Mouse (Mus musculus) B cell, adult 2 months (primary cell): ENCODE data around the gene Hoxa1.

Experiments
- DNase-seq, 2 experiments: peaks; one replicate each; pipeline ENCODE4 v3.0.0; 2022

The Hoxa1 gene

DNA sequence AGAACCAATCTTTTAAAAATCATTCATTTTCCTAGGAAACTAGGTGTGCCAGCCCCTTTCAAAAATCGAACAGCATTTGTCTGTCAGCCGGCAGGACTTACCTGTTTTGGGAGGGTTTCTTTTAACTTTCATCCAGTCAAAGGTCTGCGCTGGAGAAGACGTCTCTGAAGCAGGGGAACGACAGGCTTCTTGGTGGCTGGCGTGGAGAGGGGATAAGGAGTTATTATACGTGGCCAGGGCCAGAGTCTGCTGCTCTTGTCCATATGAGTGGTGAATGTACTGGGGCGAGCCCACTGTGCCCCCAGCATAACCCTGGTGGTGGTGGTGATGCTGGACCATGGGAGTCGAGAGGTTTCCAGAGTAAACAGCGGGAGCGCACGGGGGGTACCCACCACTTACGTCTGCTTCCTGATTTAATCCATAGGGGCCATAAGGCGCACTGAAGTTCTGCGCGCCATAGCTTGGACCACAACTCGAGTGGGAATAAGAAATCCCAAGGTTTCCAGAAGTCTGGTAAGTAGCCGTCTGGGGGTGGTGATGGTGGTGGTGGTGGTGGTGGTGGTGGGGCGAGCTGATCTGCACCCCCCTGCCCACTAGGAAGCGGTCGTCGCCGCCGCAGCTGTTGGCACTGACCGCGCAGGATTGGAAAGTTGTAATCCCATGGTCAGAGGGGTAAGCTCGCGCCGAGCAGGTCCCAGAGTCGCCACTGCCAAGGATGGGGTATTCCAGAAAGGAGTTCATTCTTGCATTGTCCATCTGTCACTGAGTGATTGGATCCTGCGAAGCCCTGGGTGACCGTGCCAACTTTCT, 446 bp downstream of the Hoxa1 start:
- DNase-seq = no peak

DNA sequence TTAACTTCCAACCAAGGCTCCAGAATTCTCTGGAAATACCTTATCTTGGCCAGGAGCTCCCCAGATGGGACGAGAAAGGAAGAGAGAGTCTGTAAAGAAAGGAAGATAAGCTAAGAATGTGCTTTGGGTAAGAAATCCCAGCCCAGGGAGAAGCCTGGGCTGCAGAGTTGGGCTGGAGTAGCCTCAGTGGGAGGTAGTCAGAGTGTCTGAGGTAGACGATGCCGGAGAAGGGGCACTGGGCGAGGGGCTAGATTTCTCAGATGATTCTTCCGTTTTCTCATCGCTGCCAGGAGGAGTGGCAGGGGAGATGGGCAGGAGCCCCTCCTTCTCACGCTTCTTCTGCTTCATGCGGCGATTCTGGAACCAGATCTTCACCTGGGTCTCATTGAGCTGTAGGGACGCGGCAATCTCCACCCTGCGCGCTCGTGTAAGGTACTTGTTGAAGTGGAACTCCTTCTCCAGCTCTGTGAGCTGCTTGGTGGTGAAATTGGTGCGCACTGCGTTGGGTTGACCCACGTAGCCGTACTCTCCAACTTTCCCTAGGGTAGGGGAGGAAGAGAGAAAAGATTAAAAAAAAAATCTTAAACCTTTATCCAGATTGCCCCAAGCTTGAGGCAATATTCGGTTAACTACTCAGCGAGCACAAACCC, 1.4 kb downstream of the Hoxa1 start:
- no peak for DNase-seq

DNA sequence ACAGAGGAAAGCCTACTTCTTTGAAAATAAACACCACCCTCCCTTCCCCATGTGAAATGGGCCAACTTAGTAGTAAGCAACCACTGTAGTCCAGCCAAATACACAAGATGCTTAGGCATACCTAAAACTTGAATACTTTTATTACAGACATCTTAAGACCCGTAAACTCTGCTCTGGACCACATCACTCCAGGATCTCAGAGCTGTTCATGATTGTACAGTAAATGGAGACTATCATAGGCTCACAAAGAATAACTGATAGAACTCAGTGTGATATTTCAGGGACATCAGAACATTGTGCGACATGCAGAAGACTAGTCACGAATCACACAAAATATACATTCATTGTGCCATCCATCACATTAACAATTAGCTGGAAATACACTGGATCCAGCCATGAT, 2.6 kb downstream of the Hoxa1 start:
- no peak for DNase-seq

DNA sequence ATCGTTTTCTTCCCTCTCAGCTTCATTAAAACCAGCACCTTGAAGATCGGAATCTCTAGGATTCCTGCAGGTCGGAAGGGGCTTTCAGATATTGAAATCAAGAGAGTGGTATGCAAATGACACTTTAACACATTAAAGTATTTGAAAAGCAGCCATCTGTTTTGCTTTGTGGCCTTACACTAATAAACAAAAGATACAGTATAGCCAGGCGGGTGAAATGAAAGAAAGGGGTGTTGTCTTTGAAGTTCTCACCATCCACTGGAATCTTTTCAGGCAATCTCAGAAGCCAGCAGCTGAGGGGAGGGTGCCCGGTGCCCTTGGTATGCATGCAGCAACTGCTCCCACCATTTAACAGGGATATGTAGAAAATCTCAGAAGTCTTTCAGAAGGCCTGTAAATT, 4.1 kb downstream of the Hoxa1 start:
- DNase-seq = no peak

DNA sequence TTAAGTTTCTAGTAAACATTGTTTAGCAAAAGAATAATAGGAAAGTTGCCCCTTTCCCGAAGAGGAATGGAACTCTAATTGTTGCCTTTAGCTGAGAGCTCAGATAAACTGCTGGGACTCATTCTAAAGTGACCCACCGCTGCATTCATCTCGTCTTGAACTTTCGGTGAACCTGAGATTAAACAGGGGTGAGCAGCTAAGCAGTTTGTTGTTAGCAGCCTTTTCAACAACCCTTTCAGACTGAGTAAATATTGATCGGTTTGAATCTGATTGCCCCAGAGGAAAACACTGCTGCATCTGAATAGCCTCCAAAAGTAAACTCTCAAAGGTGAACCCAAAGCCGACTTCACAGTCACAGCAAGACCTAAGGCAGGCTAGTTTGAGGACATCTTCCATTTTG, 4.8 kb downstream of the Hoxa1 start:
- no peak for DNase-seq

DNA sequence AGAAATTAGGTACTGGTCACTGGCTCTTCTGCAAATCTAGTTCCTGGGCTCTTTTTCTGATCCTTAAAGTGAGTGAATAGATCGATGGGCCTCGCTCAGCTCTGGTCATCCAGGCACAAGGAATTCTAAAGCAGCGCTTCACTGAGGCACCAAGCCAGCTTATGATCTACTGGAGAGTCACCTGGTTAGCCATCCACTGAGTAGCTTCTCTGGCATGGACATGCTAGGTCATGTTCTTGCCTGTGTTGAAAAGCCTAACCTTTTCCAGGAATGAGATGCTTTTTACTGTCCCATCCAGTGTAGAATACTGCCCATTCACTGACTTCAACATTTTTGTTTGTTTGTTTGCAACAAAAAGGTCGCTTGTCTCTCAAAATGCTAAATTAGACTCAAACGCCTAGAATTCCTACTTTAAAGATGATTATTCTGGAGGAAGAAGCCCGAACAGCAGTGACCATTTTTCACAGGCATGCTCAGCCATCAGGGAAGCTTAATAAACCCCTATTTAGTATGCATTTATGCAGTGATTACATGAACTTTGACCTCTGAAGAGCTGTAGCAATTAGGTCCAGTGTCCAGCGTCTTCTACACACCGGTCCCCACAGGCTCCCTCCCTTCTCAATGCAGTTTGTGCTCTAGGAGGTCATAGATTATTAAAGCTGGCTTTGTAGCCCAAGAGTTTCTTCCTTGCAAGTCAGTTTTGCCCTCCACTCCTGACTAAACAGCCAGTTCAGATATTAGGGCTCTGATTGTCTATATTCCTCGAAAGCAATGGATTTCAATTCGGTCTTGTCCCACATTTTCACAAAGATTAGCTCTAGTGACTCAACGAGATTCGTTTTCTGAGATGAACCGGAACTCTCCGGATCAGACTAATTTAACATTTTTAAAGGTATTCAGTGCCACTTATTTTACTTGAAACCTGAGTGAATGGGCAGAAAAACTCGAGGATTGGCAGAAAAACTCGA, 5.6 kb downstream of the Hoxa1 start:
- DNase-seq = no peak

DNA sequence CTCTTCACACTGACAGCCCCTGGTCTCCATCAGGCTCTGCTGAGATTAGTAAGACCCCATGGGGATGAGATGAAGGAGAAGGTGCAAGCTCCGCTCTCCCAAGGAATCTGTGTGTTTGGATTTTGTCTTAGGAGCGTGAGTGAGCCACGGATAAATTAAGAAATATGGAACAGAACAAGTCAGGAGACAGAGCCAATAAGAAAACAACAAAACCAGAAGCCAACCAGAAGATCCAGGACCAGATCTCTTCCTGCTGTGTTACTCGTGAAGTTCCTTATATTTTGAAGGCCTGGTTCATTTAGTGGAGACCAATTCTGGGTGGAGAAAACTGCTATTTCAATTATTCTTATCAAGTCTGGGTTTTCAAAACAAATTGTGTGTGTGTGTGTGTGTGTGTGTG, 6.5 kb downstream of the Hoxa1 start:
- no peak for DNase-seq

DNA sequence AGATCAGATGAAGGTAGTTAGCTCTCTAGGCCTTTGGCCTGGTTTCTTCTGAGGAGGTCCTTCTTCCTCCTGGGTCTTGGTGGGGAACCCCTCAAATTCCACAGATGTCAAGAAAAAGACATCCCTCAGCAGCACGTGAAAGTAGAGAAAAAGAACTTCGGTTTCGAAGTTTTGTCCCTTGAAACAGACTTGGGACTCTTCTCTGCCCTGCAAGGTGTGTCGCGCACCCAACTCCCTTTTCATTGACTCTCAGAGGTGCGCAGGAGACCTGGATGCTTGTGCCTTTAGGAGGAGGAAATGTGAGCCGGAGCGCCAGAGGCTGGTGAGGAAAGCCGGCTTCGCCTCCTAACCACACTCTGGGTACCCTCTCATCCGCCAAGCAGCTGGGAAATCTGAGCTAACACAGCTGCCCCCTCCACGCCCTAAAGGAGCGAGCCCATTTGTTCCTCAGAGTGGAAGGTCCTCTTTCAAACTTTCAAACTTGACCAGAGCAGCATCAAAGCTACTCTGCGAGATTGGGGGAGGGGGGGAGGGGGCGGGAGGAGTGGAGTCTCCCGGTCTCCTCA, 7.6 kb downstream of the Hoxa1 start:
- no peak for DNase-seq

DNA sequence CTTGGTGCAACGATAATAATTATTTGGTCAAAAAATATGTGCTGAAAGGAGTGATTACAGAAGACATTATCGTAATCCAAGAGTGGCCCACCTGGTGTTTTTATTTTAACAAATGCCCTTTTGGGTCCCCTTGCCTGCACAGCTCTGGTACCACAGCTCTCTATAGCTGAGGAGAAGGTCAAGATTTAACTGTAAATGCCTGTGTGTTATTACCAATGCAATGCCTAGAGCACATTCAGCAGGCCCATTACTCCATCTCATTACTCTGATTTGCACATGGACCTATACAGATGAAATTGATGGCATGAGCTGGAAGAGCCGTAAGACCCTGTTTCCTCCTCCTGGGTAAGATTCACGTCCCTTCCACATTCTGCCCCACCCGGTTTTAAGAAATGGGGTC, 19.0 kb downstream of the Hoxa1 start:
- no peak for DNase-seq

DNA sequence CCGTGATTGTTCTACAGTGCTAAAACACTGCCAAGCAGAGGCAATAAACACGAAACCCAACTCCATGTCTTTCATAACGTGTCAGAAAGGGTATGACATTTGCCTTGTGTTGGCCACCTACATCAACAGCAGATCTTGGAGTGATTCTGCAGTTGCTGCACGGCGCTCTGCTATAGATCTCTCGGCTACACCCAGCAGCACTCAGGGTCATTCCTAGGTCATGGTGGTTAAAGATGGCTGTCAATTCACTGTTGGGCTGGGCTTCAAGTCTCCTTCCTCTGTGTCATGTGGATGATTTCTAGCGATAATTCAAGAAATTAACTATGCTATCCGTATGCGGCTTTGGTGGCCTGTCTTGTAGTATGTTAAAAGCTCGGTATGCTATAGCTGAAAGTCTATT, 19.5 kb downstream of the Hoxa1 start:
- DNase-seq = no peak

DNA sequence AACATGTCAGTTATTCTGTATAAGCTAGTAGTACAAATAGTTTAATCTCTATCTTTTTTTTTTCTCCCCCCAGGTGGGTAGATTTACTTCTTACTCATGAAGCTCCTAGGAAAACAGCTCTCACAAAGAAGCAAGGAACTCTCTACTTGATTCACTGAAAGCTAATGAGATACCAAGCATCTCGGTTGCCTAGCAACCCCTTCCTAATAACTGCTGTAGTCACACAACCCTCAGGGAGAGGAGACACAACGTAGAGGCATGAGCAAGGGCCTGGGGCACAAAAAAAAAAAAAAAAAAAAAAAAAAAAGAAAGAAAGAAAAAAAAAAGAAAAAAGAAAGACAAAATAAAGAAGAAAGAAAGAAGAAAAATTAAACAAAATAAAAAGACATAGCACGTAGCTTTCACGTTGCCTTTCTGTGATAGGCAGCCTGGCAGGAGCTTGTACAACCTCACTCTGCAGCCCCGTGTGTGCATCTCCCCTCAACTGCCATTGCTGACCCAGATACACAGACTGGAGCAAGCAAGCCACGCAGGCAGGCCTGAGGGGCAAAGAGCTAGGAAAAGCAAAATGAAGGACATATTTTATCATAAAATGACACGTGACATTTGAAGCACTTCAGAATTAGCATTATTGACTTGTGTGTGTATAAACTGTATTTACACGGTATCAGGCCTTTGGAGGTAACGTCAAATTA, 20.1 kb downstream of the Hoxa1 start:
- DNase-seq = no peak

DNA sequence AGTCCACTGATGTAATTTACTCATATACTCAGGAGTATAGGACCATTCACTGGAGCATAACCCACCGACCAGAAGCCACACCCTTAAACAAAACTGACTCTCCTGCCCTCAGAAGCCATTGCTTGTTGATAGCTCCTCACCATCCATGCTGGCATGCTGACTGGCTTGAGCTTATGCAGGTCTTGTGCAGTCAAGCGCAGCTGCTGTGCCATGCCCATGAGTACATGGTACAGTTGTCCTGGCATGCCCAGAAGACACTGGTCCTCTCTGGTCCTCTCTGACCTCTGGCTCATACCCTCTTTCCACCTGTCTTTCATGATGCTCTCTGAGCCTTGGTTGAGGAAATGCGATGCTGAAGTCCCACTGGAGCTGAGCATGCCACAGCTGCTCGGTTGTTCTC, 34.4 kb downstream of the Hoxa1 start:
- DNase-seq = no peak

DNA sequence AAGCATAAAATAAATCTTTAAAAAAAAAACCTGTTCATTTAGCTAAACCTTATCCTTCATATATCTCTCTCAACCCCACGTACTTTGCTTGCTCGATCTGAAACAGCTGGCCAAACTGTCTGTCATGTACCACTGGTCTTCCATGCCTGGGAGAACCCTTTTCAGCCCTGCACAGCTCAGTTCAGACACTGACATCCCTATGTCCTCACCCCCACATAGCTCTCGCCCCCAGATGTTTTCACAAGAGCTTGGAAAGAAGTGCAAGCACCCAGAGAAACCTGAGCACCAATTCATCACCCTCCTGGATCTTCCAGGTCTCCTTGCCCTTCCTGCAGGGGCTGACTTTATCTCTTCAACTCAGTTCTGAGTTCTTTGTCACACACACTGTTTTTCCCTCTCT, 36.9 kb downstream of the Hoxa1 start:
- DNase-seq = no peak

DNA sequence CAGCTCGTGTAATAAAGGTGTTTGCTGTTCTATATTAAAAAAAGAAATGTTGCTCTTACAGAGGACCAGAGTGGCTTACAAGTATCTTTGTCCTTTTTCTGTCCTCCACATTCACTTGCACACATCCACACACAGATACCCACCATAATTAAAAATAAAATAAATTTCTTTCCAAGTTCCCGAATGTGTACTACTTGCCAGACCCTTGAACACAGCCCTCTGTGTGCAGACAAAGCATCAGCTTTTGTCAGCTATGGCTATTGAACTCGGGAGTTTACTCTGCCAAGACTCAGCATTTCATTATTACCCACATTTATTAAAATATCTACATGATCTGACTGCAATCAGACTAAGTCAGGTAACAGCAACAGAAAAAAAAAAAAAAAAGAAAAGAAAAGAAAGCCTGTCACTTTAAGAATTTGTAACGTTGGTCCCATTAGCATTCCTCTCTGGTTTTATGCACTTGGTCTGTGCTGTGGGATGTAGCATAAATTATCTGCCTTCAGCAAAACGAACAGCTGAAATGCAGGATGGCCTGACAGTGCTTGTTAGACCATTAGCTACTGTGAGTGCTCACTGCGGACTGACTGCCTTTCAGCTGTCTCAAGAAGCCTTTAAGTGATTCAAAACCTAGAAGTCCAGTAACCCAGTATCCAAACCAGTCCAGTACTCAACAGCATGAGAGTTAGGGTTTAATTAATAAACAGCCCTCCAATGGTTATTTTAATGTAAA, 39.0 kb downstream of the Hoxa1 start:
- DNase-seq = no peak

DNA sequence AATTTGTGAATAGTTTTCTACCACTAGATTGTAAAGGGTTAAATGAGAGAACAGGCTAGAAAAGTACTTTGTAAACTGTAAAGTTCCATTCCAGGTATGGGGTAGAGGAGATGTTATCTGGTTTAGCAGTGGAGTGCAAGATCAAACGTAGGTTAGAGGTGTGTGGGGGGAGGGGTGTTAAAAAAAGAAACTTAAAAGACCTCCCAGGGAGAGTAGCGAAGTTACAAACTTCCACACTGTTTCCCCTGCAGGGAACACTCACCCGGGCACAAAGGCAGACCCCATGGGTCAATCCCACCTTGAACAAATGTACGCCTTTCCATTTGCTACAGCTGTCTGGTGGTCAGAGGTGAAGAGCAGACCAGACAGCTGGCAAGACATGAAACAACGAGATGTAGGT, 42.2 kb downstream of the Hoxa1 start:
- no peak for DNase-seq

DNA sequence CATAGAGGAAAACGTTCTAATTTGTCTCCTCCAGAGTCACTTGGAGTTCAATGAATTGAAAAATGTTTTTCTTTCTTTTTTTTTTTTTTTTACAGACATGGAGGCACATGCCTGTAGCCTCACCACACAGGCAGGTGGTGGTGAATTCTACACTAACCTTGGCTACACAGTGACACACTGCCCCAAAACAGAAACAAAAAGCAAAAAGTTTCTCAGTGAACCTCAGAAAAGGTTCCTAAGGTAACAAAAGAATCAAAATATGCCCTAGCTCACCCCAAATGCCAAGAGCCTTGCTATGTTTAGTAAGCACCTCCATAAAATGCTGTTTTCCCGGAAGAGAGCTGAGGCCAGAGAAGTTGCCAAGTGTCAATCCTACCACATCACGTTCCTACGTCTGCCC, 46.3 kb downstream of the Hoxa1 start:
- DNase-seq = no peak

DNA sequence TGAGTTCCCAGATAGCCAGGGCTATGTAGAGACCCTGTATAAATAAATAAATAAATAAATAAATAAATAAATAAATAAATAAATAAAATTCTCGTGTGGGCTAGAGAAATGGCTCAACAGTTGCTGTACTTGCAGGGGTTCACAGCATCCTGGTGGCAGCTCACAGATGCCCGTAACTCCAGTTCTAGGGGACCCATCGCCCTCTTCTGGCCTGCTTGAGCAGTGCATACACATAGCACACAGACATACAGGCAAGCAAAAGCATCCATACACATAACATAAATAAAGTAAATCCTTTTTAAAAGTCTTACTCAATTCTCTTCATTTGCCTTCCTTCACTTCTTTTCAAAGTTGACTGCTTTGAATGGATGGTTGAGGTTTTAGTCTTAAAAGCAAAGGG, 50.7 kb downstream of the Hoxa1 start:
- no peak for DNase-seq

DNA sequence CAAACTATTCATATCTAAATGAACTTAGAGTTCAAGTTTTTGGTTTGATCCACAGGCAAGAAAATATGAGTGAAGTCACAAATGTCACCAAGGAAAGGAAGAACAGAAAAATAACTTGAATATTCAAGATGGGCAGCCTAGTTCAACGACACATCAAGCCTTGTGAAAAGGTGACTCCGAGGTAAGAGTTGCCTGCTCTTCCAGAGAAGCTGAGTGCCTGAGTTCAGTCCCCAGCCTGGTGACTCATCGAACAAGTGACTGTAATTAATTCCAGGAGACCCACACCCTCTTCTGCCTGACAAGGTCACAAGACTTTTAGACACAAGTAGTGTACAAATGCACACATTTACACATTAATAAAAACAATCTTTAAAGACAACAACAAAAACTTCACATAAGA, 51.4 kb downstream of the Hoxa1 start:
- no peak for DNase-seq

DNA sequence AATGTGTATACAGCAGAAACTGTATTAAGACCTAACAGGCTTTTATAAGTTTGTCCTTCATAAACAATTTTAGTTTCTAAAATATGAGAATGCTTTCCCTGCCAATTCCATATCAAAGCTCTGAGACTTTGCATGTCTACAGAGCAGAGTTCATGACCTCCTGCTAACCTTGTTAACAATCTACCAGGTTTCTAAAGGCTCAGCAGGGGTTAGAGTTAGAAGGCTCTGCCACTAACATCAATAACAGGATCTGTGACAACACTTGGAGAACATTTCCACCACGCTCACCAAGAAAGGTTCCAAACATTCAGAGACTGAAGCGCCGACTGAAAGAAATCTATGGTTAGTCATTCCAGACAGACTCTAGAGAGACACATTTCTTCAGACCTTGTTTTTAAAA, 51.9 kb downstream of the Hoxa1 start:
- DNase-seq = no peak
